Mouse (Mus musculus) ES-E14 (cell line): ENCODE measurements around the gene Ctsa. TPM values are rescaled to one million over a fixed set of nuclear protein-coding genes. Genes with fewer than 3 reads are reported as not detected.
A peak's percentile ranks its signal among the peaks of the same experiment; 100 is the strongest.

Experiments used
- DNase-seq: peaks from one replicate; pipeline ENCODE4 v3.0.0-alpha.2; 2013; ENCODE audit warnings: low read depth, low spot score
- H3K27ac ChIP-seq: 2 replicates; pipeline ENCODE4 v1.5.1; 2012; ENCODE audit warnings: low read depth, mild to moderate bottlenecking, low read length, moderate library complexity, mixed read lengths; ENCODE audit not compliant: poor library complexity, insufficient read depth, severe bottlenecking
- H3K36me3 ChIP-seq: 2 replicates; pipeline ENCODE4 v1.6.1; 2012; ENCODE audit warnings: mild to moderate bottlenecking, low read length, moderate library complexity, mixed read lengths; ENCODE audit not compliant: control insufficient read depth, poor library complexity, insufficient read depth, severe bottlenecking
- H3K4me1 ChIP-seq, 2 experiments: fragments of 150-350 bp in 1 of 2; sonication (generic) in 1 of 2; 2 replicates each; pipeline ENCODE4 v1.6.1; 2012; ENCODE audit warnings: low read length in 2 of 2, mild to moderate bottlenecking in 1 of 2, mixed read lengths in 1 of 2; ENCODE audit not compliant: control insufficient read depth in 2 of 2, insufficient read depth in 2 of 2, poor library complexity in 1 of 2
- H3K4me3 ChIP-seq, 2 experiments: fragments of 150-350 bp in 1 of 2; sonication (generic) in 1 of 2; 2 replicates each; pipeline ENCODE4 v1.5.1; 2012; ENCODE audit warnings: low read length in 2 of 2, low read depth in 1 of 2, mild to moderate bottlenecking in 1 of 2, mixed read lengths in 1 of 2; ENCODE audit not compliant: insufficient read depth in 1 of 2, poor library complexity in 1 of 2, severe bottlenecking in 1 of 2
- H3K9ac ChIP-seq: 2 replicates; pipeline ENCODE4 v1.6.1; 2012; ENCODE audit warnings: low read depth, mild to moderate bottlenecking, low read length, mixed read lengths; ENCODE audit not compliant: poor library complexity, insufficient read depth, severe bottlenecking
- H3K9me3 ChIP-seq: fragments of 150-350 bp; sonication (generic); 2 replicates; pipeline ENCODE4 v1.6.1; 2012; ENCODE audit warnings: low read depth, mild to moderate bottlenecking, low read length; ENCODE audit not compliant: control insufficient read depth, insufficient read depth
- CHD2 ChIP-seq: IDR thresholded peaks from 2 replicates; pipeline ENCODE4 v1.6.1; 2014; ENCODE audit warnings: mild to moderate bottlenecking, low read depth, low read length, inconsistent platforms
- HCFC1 ChIP-seq: IDR thresholded peaks from 2 replicates; pipeline ENCODE4 v1.6.1; 2012; ENCODE audit warnings: low read length, inconsistent platforms, borderline replicate concordance; ENCODE audit not compliant: insufficient read depth
- MAFK ChIP-seq: IDR thresholded peaks from 2 replicates; pipeline ENCODE4 v1.6.1; 2014; ENCODE audit warnings: mild to moderate bottlenecking, low read depth, low read length, inconsistent platforms; ENCODE audit not compliant: insufficient read depth
- ZC3H11A ChIP-seq: IDR thresholded peaks from 2 replicates; pipeline ENCODE4 v1.6.1; 2012; ENCODE audit warnings: low read depth, mild to moderate bottlenecking, inconsistent platforms, low read length, borderline replicate concordance
- ZNF384 ChIP-seq: IDR thresholded peaks from 2 replicates; pipeline ENCODE4 v1.6.1; 2012; ENCODE audit warnings: low read depth, low read length, inconsistent platforms
- in situ Hi-C, 2 experiments: fragments of 600-800 bp; cut with MboI; formaldehyde crosslinking; loops; one replicate each; pipeline ENCODE4 v1.15.1; 2025; ENCODE audit warnings: low sequenced_read_pairs in 2 of 2, inconsistent platforms in 1 of 2; ENCODE audit not compliant: unreplicated experiment in 2 of 2
- total RNA-seq: library from RNA; depleted of rRNA; stranded (reverse); fragments of 300-350 nt; gene quantifications from 2 replicates; pipeline ENCODE4 v1.2.3, GENCODE M21; 2012

Ctsa gene
- total RNA-seq, 1 experiment = 103 TPM

GRCm38 (mm10) chr2:164827146-164827850, 5.4 kb upstream of the Ctsa start:
- no peak for TF ChIP-seq MAFK
- no peak for TF ChIP-seq ZC3H11A
- TF ChIP-seq CHD2 = no peak
- no peak for TF ChIP-seq HCFC1
- TF ChIP-seq ZNF384 = no peak
- Histone ChIP-seq H3K9me3 (no peaks in the 10 kb centered on the region), H3K27ac (no peak overlapping the region; the same call in 1 of the 2 replicates), H3K36me3 (peaks cover 39% of the 10 kb centered on the region), H3K9ac (peak overlapping the region; percentile 33), H3K4me3 (peak overlapping the region in 1 of 2 experiments; percentile 21; a peak in 1 of 4 replicates), H3K4me1 (peaks cover 6 to 29% of the 10 kb centered on the region in 2 experiments; a peak in 3 of 4 replicates)
- in situ Hi-C loops = no loop called here
- DNase-seq = no peak

GRCm38 (mm10) chr2:164828437-164828836, 4.2 kb upstream of the Ctsa start, which contains the start of gene Spata25:
TSS of gene Spata25 (minus strand) at chr2:164828537.
- in situ Hi-C loops = no loop called here
- H3K4me1 ChIP-seq = peaks cover 6 to 29% of the 10 kb centered on the region in 2 experiments; a peak in 3 of 4 replicates
- no peak for DNase-seq
- H3K27ac ChIP-seq = peak within 1 kb of the TSS; percentile 54
- no peaks in the 10 kb centered on the region for H3K9me3 ChIP-seq
- TF ChIP-seq ZNF384 = no peak
- no peak for TF ChIP-seq ZC3H11A
- TF ChIP-seq HCFC1 = no peak
- no peak for TF ChIP-seq CHD2
- TF ChIP-seq MAFK = no peak
- peak within 1 kb of the TSS in 1 of 2 experiments; percentile 21; a peak in 1 of 4 replicates for H3K4me3 ChIP-seq
- peaks cover 39% of the 10 kb centered on the region for H3K36me3 ChIP-seq
- peak within 1 kb of the TSS; percentile 33 for H3K9ac ChIP-seq

- H3K4me1 ChIP-seq = peaks cover 6 to 29% of the 10 kb centered on the region in 2 experiments; a peak in 3 of 4 replicates
- TF ChIP-seq MAFK (no peak), ZNF384 (no peak)
- H3K9ac ChIP-seq = no peak overlapping the region
- no peaks in the 10 kb centered on the region for H3K9me3 ChIP-seq
- no peak for DNase-seq
- H3K27ac ChIP-seq = peak overlapping the region; percentile 54
- peaks cover 39% of the 10 kb centered on the region for H3K36me3 ChIP-seq
- in situ Hi-C loops = no loop called here
- H3K4me3 ChIP-seq = no peak overlapping the region
Observed at GRCm38 (mm10) chr2:164829090-164829489, 3.6 kb upstream of the Ctsa start.

- in situ Hi-C loops = no loop called here
- TF ChIP-seq ZNF384 (no peak), CHD2 (no peak), ZC3H11A (no peak), MAFK (no peak), HCFC1 (no peak)
- H3K9me3 ChIP-seq = no peaks in the 10 kb centered on the region
Observed at GRCm38 (mm10) chr2:164831029-164831428, 1.6 kb upstream of the Ctsa start.

More at GRCm38 (mm10) chr2:164831029-164831428, 1.6 kb upstream of the Ctsa start:
- peaks cover 2 to 26% of the 10 kb centered on the region in 2 experiments; a peak in 2 of 4 replicates for H3K4me1 ChIP-seq
- peaks cover 29% of the 10 kb centered on the region for H3K36me3 ChIP-seq
- no peak overlapping the region for H3K9ac ChIP-seq
- H3K4me3 ChIP-seq = no peak overlapping the region
- no peak overlapping the region for H3K27ac ChIP-seq
- no peak for DNase-seq
